Mouse (Mus musculus): ENCODE data around the gene Irf7.

The Irf7 gene

DNA sequence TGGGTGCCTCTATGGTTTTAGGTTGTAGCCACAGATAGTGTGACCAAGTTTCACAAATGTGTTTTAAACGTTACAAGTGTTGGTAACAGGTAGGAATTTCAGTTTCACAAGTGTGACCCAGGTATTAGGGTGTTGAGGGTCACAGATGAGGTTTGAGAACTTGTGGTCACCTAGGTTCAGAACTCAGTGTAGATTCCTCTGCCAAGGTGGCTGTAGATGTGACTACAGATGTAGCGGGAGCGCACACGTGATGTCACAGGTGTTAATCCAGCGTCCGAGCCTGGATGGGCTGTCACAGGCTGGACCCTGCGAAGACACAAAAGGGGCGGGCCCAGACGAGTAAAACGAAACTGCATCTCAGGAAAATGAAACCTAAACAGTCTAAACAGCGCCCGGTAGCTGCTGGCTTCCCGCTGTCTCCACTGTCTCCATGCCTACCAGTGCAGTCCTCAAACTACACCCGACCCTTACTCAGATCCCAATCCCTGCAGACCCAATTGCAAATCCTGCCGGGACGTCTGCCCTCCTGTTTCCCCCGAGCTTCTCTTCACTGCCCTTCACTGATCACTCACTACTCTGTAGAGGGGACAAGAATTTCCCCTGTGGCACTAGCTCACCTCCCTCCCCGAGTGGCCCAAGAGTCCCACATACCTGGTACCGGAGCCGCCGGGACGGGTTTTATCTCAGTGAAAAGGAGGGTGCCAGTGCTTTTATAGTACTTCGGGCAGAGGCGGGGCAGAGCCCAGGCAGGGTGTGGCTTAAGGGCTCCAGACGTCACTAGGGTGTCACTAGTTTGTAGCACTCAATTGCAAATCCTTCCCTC is at the start of gene Irf7:
TSS of gene Irf7 (minus strand) at position 743 of the 823 bp plus-strand sequence.
- DNase-seq (ENCODE audit: low read depth, low spot score), result peak; percentile 65

DNA sequence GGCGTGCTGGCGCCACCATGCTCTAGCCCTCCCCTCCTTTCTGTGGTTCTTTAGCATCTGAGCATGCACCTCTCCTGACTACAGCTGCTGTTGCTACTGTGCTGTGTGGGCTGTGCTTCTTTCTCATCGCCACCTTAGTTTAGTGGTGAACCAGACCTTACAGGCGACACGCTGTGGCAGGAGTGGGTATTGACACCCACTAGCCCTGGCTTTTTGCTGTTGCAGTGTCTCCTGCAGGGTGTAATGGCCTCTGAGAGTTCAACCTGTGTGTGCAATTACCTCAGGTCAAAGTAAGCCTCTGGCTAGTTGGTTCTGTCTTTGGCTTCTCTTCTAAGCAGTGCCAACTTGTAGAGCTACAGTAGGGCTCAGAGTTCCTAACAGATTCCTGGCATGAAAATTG is 49.7 kb upstream of the Irf7 start:
- DNase-seq (ENCODE audit: low read depth, low spot score), result peak; percentile 70

DNA sequence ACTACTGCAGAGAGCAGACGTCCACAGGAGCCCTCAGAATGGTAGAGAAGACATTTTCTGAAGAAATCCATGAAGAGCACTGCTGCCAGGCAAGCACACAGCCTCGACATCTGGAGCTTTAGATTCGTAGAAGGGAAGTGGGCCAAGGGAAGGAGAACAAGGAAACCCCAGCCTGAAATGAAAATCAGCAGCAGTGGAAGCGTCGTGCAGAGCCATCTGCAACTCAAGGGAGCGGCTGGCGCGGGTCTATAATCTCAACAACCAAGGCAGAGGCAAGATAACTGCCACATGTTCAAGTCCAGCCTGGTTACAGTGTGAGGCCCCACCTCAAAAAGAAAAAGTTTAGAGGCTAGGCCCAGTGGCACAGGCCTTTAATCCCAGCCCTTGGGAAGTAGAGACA is 48.8 kb upstream of the Irf7 start:
- peak; percentile 37 for DNase-seq (ENCODE audit: low read depth, low spot score)

DNA sequence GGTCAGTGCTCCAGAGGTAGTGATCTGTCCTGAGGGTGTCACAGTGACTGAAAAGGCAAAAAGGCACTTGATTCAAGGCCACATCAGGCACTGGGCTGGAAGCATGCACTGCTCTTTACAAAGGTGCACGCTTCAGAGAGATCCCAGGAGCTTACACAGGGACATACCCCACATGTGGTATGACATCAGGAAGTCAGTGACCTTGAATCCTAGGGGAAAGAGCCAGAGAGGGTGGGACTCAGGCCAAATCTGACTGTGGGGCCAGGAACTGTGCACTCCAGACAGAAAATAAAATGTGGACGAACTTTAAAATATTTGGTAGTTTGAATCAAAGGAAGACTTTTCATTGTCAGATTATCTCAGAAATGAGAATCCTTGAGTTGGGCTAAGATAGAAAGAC is 48.1 kb upstream of the Irf7 start:
- DNase-seq (ENCODE audit: low read depth, low spot score), result no peak

DNA sequence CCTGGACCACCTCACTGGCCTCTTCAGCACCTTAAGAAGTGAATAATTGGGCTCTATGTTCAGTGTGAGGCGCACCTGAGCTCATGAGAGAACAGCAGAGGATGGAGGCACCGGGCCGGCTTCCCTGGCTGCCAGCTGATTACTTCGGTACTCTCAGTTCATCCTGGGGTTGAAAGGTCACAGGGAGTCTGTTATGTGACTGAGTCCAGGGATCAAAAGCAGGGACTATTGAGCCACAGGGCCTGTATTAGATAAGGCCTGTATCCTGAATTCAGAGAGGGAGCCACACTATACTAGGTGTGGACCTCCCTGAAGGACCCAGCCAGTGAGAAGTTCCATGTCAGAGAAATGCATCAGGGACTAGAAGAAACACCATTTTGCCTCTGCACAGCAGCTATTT is 38.3 kb upstream of the Irf7 start:
- DNase-seq (ENCODE audit: low read depth, low spot score), result no peak

DNA sequence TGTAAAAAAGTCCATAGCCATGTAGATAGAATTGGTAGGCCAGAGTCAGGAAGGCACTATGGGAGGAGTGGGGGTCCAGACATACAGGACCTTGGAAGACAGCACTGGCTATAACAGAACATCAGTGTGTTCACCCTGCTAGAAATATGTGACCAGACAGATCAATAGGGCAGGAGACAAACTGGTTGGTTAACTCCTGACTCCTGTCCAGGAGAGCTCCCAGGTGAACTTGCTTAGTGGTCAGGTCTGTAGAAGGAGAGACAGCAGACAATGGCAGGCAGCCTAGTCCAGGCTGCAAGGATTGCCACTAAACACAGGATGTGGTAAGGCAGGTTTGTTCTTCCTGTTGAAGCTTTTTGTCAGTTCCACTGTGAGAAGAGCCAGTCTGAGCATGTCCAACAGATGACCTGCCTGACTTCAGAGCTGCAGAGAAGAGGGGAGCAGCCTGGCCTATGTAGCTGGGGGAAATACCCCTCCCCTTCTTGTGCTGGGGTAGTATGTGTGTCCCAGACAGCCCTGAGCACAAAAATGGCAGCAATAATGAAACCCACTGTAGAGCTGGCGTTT is 36.5 kb upstream of the Irf7 start:
- DNase-seq (ENCODE audit: low read depth, low spot score), result no peak

DNA sequence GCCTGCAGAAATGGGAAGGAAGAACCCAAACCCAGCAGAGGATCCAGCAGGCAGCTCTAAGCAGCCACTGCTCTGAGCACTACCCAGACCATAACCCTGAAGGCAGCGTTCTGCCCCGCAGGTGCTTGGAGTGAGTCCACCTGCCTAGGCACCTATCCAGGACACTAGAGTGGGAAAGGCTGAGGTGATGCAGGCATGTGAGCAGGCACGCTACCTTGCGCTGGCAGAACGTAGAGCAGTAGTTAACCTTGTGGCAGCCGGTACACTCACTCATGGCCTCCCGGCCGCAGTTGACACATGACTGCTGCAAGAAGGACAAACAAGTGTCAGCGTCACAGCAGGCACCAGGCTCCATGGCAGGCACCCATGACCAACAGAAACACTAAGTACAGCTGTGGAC is 35.1 kb upstream of the Irf7 start:
- peak; percentile 41 for DNase-seq (ENCODE audit: low read depth, low spot score)

DNA sequence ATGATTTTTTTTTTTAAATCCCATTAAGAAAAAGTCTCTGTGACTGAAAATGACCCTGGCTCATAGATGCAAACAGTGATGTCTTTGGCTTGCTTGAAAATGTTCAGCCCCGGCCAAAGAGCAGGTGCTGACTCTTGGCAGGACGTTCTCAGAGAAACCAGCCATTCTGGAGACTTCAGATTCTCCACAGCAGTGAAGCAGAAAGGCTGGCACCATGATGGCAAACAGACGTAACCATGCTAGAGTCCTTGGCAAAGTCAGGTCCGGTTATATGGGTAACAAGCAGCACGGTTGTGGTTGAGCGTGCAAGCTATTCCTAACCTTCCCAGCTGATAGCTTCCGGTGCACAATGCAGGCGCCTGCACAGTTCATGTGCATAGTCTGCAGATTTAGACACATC is 32.9 kb upstream of the Irf7 start:
- peak; percentile 56 for DNase-seq (ENCODE audit: low read depth, low spot score)

DNA sequence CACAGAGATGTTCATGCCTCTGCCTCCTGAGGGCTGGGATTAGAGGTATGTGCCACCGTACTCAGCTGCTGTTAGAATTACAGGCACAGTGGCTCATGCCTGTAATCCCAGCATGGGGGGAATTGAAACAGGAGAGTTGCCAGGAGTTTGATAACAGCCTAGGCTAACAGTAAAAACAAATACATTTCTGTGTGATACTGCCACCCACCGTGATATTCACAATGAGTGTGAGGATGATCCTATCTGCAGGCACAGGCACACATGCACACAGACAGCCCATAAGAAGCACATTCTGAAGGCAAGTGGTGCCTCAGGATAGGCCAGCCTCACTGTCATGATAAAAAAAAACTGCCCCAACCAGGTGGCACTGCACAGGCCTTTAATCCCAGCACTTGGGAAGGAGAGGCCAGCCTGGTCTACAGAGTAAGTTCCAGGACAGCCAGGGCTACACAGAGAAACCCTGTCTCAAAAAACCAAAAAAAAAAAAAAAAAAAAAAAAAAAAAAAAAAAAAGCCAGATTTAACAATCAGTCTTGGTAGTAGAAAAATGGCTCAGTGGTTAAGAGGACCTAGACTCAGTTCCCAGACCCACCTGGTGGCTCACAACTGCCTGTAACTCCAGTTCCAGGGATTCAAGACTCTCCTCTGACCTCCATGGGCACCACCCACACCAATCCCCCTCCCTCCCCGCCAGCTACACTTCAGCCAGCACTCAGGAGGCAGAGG is 31.8 kb upstream of the Irf7 start:
- DNase-seq (ENCODE audit: low read depth, low spot score), result no peak

DNA sequence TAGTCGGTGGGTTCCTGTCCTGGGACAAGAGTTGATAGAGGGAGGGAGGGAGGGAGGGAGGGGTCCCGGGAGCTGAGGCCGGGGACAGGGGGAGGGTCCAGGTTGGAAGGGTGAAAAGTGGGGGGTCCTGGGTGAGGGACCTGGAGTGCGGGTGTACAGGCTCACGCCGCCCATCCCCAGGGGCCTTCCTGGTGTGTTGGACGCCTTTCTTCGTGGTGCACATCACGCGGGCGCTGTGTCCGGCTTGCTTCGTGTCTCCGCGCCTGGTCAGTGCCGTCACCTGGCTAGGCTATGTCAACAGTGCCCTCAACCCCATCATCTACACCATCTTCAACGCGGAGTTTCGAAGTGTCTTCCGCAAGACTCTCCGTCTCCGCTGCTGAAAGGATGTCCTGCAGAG is 28.2 kb upstream of the Irf7 start:
- no peak for DNase-seq (ENCODE audit: low read depth, low spot score)

DNA sequence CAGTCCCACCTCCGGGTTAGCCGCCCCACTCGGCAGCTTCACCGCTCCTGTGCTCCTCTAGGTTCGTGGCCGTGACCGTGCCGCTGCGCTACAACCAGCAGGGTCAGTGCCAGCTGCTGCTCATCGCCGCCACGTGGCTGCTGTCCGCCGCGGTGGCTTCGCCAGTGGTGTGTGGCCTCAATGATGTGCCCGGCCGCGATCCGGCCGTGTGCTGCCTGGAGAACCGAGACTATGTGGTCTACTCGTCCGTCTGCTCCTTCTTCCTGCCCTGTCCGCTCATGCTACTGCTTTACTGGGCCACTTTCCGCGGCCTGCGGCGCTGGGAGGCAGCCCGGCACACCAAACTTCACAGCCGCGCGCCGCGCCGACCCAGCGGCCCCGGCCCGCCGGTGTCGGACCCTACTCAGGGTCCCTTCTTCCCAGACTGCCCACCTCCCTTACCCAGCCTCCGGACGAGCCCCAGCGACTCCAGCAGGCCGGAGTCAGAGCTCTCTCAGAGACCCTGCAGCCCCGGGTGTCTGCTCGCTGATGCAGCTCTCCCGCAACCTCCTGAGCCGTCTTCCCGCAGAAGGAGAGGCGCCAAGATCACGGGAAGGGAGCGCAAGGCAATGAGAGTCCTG is 27.7 kb upstream of the Irf7 start:
- DNase-seq (ENCODE audit: low read depth, low spot score), result peak; percentile 33

DNA sequence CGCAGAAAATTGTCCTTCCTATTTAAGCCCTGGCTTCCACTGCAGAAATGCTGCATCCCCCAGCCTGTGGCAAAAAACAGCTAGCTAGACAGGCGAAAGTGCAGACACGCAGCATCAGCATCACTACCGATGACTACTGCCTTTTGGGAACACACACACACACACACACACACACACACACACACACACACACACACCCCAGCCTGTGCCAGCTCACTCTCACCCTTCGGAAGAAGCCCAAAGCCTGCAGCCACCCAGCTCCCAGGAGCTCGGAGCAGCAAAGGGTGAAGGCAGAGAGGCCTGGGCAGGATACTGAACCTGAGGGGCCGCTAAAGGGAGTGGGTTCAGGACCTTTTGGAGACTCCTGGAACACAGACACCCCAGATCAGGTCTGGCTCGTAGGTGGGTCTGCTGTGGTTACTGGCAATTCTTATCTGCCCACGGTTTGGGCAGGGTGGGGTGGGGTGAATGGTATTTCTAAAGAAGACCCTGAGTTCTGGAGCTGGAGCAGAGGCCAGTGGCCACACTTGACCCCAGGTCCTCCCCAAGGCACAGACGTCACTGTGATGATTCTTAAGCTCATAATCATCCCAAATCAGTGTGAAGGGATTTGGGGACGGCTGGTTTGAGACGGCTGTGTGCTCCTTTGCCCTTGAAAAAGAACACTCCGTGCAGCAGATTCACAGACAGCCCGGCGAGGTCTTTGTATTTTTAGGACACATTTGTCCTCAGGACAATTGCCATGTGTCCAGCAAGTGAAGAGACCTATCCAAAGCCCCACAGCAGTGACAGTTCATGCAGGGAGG is 26.5 kb upstream of the Irf7 start:
- DNase-seq (ENCODE audit: low read depth, low spot score), result peak; percentile 52

DNA sequence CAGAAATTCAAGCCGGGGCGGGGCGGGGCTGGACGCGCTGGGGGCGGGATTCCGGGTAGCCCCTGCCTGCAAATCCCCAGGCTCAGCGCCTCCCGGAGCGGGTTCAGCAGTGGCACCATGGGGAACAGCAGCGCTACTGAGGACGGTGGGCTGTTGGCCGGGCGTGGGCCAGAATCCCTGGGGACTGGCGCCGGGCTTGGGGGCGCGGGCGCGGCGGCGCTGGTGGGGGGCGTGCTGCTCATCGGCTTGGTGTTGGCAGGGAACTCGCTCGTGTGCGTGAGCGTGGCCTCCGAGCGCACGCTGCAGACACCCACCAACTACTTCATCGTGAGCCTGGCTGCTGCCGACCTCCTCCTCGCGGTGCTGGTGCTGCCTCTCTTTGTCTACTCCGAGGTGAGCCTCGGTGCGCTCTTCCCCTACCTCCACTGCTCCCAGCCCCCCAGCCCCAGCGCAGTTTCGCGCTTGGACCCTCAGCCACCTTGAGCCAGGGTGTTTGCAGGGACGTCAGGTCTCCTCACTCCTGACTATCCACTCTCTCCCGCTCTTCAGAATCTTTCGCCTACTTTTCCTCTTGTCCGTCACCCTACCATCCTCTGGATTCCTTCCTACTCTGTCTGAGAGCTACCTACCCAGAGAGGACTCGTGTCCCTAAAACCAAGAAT is 25.8 kb upstream of the Irf7 start, which contains the start of gene Drd4:
TSS of gene Drd4 (plus strand) at position 86 of the 662 bp plus-strand sequence.
- peak; percentile 49 for DNase-seq (ENCODE audit: low read depth, low spot score)

DNA sequence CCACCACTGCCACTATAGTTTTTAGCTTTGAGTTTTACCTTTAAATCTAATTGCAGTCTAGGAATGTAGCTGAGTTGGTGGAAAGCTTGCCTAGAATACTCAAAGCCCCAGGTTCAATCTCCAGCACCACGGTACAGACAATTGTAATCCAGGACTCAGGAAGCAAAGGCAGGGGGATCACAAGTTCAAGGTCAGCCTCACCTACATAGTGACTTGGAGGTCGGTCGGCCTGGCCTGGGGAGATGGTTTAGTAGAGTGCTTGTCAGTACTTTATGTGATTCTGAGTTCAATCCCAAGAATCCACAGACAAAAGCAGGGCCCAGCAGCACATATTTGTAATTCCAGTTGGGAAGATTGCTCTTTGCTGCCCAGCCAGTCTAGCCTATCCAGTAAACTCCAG is 21.8 kb upstream of the Irf7 start:
- DNase-seq (ENCODE audit: low read depth, low spot score), result no peak

DNA sequence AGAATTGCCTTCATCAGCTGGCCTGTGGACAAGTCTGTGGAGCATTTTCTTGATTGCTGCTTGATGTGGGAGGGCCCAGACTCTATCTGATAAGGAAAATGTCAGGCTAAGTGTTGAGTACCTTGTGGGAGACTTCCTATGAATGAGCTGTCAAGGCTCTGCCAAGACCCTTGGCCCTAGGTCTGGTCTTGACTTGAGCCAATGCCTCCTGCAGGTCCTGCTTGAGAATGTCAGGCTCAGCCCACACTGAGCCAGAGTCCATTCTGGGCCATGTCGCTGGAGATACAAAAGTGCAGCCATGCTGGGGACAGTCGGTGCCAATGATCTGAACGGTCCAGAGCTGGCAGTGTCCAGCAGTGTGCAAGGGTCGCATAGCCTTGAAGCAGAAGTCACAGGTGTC is 16.5 kb upstream of the Irf7 start:
- DNase-seq (ENCODE audit: low read depth, low spot score), result no peak

DNA sequence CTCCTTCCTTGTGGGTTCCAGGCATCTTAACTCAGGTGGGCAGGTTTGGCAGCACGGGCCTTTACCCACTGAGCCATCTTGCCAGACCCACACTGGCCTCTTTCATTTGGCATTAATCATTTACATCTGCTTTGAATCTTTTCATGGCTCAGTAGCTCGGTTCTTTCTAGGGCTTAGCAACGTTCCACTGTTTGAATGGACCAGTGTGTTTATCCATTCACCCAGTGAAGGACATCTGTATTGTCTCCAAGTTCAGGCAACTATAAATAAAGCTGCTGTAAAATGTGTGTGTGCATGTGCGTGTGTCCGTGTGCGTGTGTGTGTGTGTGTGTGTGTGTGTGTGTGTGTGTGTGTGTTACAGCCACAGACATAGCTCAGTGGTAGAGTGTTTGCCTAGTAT is 15.2 kb upstream of the Irf7 start:
- DNase-seq (ENCODE audit: low read depth, low spot score), result no peak

DNA sequence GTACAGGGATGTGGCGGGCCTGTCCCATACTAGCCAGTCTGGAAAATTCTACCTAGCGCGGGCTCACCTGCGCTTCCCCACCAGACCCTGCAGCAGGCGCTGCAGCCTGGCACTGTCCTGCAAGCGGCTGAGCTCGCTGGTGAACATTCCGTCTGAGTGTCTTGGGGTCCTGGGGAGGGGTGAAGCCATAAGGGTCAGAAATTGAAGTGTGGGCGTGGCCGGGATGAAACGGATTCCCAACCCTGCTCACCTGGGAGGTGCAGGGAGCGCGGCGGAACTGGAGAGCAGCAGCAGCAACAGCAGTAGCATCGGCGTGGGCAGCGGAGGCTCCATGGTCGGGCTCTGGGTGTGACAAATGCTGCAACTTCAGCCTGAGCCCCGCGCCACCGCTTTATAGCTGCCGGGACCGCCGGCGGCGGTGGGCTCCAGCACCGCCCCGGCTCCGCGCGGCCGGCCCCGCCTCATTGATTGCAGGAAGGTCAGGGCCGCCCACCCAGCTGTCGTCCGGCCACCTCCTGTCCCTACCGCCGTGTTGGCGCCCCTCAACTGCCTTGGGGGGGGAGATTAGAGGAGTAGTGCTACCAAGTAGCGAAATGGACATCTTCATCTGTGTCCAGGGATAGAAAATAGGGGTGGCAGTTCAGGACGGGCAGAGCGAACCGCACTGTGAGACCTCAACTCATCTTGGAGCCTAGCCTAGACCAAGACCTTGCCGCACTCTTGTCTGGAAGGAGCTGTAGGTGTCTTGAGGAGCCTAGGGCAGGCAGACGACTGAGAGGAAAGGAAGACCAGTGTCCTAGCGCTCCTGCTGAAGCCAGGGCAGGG is 12.7 kb upstream of the Irf7 start, which contains the start of gene Sct:
TSS of gene Sct (minus strand) at position 368 of the 825 bp plus-strand sequence.
- peak; percentile 72 for DNase-seq (ENCODE audit: low read depth, low spot score)

DNA sequence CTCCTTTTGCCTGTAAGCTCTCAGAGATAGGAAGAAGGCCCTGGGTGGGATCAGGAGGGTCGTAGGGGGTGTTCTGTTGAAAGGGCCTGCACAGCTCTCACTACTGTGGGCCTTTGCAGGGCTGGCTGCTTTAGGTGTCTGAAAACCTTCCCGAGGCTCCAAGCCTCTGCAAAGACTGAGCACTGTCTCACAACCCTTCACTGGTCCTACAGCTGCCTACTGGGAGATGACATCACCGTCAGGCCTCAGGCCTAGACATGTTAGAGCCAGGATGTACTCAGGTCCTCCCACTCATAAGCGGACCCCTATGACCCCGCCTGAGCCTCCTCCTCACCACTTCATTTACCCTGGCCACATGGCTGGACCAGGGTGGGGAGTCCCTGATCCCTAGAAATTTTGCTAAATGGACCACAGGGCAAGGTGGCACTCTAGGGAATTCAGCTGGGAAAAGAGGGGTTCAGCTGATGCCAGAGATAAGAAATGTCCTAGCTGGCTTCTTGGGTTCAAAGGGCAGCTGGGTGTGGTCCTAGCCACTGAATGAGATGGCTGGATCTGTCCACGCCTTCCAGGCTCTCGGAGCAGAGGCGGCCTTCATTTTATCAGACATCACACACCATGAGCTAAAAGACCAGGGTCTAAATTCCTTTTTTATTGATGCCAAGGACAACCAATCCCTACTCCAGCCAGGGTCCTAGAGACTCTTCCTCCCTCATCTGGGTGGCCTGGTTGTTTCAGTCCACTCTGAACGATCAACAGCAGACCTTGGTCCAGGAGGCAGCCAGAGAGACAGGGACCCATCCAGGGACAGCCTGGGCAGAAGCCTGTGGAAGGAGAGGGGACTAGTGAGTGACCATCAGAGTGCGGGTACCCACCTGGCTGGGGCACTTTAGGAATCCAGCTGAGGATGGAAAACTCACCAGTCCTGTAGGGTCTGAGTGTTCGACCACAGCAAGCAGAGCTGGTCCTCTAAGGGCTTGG is 11.7 kb upstream of the Irf7 start:
- no peak for DNase-seq (ENCODE audit: low read depth, low spot score)

DNA sequence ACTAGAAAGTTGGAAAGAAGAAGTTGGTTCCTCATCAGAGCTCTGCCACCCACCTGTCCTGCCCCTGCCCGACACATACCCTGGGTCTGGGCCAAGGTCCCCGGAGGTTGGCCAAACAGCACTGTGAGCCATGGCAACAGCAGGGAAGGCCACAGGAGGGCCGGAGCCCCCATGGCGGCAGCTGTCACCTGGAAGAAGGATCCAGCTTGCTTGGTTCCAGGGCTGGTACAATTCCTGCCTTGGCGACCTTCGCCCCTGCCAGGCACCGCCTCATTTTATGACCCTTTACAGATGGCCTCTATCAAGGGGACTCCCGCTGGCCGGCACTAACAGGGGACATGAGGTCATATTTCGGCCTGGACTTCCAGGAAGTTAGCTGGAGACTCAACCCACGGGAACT is 10.3 kb upstream of the Irf7 start, which contains the start of gene Cdhr5:
TSS of gene Cdhr5 (minus strand) at position 241 of the 400 bp plus-strand sequence.
- DNase-seq (ENCODE audit: low read depth, low spot score), result no peak

All from brain, adult 2 months (tissue).